Mouse (Mus musculus): ENCODE measurements at regions not wholly inside any gene's neighbourhood (a gene's known extent, or its start where the extent isn't known, plus 50 kb on each side); places are given as distances from the start of the nearest gene placed in this dataset.

DNA sequence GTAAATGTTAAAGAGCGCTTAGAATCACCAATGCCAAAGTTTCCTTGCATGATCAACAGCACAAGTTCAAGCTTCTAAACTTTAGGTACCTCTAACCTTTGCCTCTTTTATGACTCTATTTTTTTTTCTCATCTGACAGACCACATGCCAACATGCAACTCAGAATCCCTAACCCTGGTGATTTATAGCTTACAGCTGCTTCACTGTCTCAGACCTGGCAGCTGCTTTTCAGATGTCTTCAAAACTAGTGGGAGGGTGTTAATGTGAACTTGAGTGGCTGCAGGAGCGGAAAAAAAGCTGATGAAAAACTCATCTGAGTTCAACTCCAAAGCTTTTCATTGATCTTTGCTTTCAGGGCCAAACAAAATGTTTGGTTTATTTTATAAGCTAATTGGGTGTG is 246.8 kb upstream of the Gm49339 start:
- peaks cover 7% of the 10 kb centered on the region; the same call in 1 of the 2 replicates for H3K4me1 ChIP-seq (replicated peaks)
- no peaks in the 10 kb centered on the region for H3K36me3 ChIP-seq
- WGBS, result 78% methylated on average over 2 of the region's 2 CpGs
- no peak for DNase-seq (ENCODE audit: low spot score)
- H3K9me3 ChIP-seq, result no peaks in the 10 kb centered on the region
- H3K4me3 ChIP-seq, result no peak overlapping the region
- no peak overlapping the region for H3K27ac ChIP-seq
- H3K27me3 ChIP-seq (ENCODE audit: insufficient read depth, poor library complexity, severe bottlenecking), result peaks cover 9% of the 10 kb centered on the region; the same call in 1 of the 2 replicates

DNA sequence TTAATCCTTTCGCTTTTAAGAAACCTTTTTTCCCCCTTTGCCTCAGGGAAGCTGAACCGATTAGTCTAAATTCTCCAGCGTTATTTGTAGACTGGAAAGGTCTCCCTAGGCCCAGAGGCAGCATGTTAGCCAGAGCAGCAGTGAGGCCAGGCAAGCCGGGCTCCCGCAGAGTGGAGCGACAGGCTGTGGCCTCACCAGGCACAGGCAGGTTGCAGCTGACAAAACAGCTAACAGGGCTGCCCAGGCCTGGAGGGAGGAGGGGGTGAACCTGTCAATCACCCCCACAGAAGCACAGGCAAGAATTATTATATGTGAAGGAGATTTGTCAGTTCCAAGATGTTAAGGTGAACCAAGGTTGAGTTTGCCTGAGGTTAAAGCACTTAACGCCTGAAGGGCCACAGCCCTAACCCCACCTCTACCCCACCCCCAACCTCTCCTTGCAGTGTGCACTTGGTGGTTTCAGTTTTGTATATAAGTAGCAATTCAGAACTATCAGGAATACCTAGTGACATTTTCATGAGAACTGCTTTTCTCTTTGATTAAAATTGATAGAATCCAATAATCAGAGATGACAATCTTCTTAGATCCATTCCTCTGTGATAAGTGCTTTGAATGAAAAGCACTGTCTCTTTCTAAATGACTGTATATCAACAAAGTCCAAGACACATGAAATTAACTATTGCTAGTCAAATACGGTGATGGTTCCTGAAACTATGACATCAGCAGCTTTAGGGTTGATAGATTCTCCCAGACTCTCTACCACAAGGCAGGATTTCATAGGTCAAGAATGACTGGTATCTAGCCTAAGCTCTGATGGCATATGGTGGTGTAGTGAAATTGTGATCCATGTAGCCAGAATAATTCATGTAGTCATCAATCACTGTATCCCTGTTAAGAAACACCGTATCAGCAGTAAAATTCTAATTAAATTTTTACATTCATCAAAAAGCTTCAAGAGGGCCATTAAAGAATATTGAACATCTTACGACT is 244.5 kb upstream of the Gm49339 start:
- peak; percentile 71 for DNase-seq (ENCODE audit: low spot score)
- Histone ChIP-seq H3K4me3 (no peak overlapping the region), H3K36me3 (no peaks in the 10 kb centered on the region), H3K9me3 (no peaks in the 10 kb centered on the region), H3K4me1 (replicated peaks) (peaks cover 7% of the 10 kb centered on the region; the same call in 1 of the 2 replicates), H3K27me3 (ENCODE audit: insufficient read depth, poor library complexity, severe bottlenecking) (peaks cover 10% of the 10 kb centered on the region; the same call in 1 of the 2 replicates), H3K27ac (0 out of 2 replicates have a peak overlapping the region, but pooled peaks have one; percentile 29)
- WGBS, result 30% methylated on average over 10 of the region's 10 CpGs

DNA sequence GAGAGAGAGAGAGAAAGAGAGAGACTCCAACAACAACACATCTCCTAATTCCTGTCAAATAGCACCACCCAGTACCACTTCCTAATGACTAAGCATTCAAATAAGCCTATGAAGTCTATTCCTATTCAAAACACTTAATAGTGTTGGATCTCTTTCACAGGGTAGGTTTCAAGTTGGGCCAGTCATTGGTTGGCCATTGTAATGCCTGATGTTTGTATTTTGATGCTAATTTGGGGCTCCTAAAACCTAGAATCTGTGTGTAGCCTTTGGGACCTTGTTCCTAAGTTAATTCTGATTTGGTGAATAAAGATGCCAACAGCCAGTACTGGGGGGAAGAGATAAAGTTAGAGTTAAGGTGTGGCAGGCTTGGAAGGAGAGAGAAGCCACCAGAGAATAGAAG is 242.3 kb upstream of the Gm49339 start:
- Histone ChIP-seq H3K27me3 (ENCODE audit: insufficient read depth, poor library complexity, severe bottlenecking) (peaks cover 10% of the 10 kb centered on the region; the same call in 1 of the 2 replicates), H3K9me3 (no peaks in the 10 kb centered on the region), H3K36me3 (no peaks in the 10 kb centered on the region), H3K27ac (no peak overlapping the region), H3K4me1 (replicated peaks) (peaks cover 7% of the 10 kb centered on the region; the same call in 1 of the 2 replicates), H3K4me3 (no peak overlapping the region)
- no peak for DNase-seq (ENCODE audit: low spot score)

DNA sequence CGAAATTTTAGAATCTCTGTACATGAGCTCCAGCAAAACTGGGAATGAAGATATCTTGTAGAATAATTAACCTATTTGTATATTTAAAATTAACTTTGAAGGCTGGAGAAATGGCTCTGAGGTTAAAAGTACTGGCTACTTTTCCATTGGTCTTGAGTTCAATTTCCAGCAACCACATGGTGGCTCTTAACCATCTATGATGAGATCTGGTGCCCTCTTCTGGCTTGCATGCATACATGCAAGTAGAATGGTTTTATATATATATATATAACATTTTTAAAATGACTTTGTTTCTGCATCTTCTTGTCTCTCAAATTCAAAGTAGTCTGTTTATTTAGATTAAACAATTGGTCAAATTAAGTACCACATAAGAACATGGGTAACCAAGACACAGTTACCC is 227.0 kb upstream of the Gm49339 start:
- Histone ChIP-seq H3K9me3 (no peaks in the 10 kb centered on the region), H3K4me3 (no peak overlapping the region), H3K36me3 (no peaks in the 10 kb centered on the region), H3K4me1 (replicated peaks) (peaks cover 11% of the 10 kb centered on the region), H3K27me3 (ENCODE audit: insufficient read depth, poor library complexity, severe bottlenecking) (peaks cover 53% of the 10 kb centered on the region), H3K27ac (no peak overlapping the region)
- WGBS, result 93% methylated on average over 1 of the region's 1 CpGs
- DNase-seq (ENCODE audit: low spot score), result no peak

DNA sequence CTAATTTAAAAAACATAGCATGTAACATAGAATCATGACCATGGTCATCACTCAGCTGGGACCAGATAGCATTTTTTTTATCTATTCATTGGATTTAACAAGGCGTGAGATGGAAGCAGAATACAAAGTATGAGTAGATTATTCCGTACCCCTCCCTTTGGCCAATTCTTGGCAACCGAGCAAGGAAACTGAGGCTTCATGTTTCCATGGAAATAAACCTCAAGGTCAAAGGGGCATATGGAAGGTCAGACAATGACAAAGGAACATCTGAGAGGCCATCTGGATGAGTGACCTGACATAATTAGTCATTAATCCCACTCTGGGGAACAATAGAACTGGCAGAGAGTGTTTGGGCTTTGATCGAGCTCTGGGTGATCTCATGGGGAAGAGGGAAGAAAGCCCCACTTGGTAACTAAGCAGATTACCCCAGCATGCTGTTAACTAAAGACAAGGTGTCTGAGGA is 222.8 kb upstream of the Gm49339 start:
- Histone ChIP-seq H3K27ac (no peak overlapping the region), H3K36me3 (no peaks in the 10 kb centered on the region), H3K4me3 (no peak overlapping the region), H3K4me1 (replicated peaks) (peaks cover 15% of the 10 kb centered on the region), H3K9me3 (no peaks in the 10 kb centered on the region), H3K27me3 (ENCODE audit: insufficient read depth, poor library complexity, severe bottlenecking) (peaks cover 74% of the 10 kb centered on the region)
- 10% methylated on average over 4 of the region's 4 CpGs for WGBS
- peak; percentile 63 for DNase-seq (ENCODE audit: low spot score)

DNA sequence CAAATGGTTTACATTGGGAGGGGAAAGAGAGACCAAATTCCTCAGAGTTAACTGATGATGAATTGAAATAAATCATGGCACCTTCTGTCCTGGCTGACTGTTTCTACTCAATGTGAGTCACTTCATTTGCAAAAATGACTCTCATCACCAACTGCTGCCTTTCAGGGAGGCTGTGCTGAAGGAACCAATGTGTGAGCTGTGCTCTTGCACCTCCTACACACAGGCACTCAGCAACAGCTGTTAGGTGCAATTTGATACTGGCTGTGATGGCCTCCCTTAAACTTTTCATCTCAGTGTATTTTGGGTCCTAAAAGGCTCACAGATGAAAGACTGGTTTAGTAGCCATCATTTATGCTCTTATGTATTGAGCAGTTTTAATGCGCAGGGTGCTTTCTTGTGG is 209.0 kb upstream of the Gm49339 start:
- Histone ChIP-seq H3K4me3 (no peak overlapping the region), H3K36me3 (no peaks in the 10 kb centered on the region), H3K9me3 (no peaks in the 10 kb centered on the region), H3K27me3 (ENCODE audit: insufficient read depth, poor library complexity, severe bottlenecking) (peaks cover 23% of the 10 kb centered on the region), H3K4me1 (replicated peaks) (no peaks in the 10 kb centered on the region; the same call in 1 of the 2 replicates), H3K27ac (no peak overlapping the region)
- 100% methylated on average over 1 of the region's 1 CpGs for WGBS
- DNase-seq (ENCODE audit: low spot score), result no peak

DNA sequence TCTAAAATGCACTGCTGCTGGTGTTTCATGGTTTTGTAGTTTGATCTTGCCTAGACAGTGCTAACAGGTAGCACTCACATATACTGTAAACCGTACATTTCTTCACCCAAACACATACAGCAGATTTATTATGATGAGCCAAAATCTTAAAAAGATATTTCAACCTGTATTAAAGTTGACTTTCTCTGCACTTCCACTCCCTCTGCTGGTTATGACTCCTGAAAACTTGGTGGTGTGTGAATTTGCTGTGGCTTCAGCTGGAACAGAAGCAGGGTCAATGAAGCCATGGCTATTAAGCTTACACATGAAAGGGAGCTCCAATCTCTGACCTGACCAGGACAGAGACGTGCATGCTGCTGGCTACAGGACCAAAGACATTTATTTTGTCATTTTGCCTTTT is 202.2 kb upstream of the Gm49339 start:
- Histone ChIP-seq H3K36me3 (no peaks in the 10 kb centered on the region), H3K4me3 (no peak overlapping the region), H3K9me3 (no peaks in the 10 kb centered on the region), H3K4me1 (replicated peaks) (no peaks in the 10 kb centered on the region), H3K27ac (no peak overlapping the region), H3K27me3 (ENCODE audit: insufficient read depth, poor library complexity, severe bottlenecking) (peaks cover 7% of the 10 kb centered on the region)
- no peak for DNase-seq (ENCODE audit: low spot score)
- WGBS, result 74% methylated on average over 2 of the region's 2 CpGs

DNA sequence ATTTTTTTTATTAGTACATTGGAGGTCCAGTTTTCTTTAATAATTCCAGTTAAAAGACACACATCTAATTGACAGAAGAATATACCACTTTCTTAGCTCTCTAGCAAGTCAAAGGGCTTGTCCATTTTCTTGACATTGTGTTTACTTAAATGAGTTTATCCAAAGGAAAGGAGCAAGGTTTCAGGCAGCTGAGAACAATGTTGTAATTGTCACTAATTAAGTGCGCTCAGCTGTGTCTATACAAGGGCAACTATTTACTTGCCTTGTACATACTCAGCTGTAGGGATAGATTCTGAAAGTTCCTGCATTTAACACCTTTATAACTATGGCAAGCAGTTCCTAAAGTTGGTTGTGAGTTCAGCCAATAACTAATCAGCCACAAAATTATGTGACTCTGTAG is 198.0 kb upstream of the Gm49339 start:
- WGBS, result 79% methylated on average over 1 of the region's 1 CpGs
- Histone ChIP-seq H3K27ac (no peak overlapping the region), H3K27me3 (ENCODE audit: insufficient read depth, poor library complexity, severe bottlenecking) (peaks cover 13% of the 10 kb centered on the region), H3K4me1 (replicated peaks) (0 out of 2 replicates have a peak, but pooled peaks cover 2% of the 10 kb centered on the region), H3K9me3 (no peaks in the 10 kb centered on the region), H3K36me3 (no peaks in the 10 kb centered on the region), H3K4me3 (no peak overlapping the region)
- DNase-seq (ENCODE audit: low spot score), result no peak

DNA sequence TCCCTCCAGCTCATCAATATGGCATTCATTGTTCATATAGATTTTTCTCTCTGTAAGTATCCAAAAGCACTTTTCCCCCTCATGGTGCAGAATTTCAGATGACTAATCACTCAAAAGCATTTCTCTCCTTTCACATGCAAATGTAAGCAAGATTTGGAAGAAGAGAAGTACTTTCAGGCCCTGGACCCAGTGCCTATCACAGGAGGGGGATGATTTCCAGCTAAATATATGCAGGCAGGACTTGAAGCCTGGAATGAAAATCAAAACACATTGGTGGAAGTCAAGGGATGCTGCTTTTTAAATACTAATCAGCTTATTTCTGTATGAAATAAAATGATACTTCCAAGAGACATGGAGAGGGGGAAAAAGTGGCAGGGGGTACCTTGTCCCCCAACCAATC is 195.9 kb upstream of the Gm49339 start:
- Histone ChIP-seq H3K36me3 (no peaks in the 10 kb centered on the region), H3K4me1 (replicated peaks) (0 out of 2 replicates have a peak, but pooled peaks cover 4% of the 10 kb centered on the region), H3K27ac (no peak overlapping the region), H3K27me3 (ENCODE audit: insufficient read depth, poor library complexity, severe bottlenecking) (peaks cover 6% of the 10 kb centered on the region), H3K4me3 (no peak overlapping the region), H3K9me3 (no peaks in the 10 kb centered on the region)
- no peak for DNase-seq (ENCODE audit: low spot score)

DNA sequence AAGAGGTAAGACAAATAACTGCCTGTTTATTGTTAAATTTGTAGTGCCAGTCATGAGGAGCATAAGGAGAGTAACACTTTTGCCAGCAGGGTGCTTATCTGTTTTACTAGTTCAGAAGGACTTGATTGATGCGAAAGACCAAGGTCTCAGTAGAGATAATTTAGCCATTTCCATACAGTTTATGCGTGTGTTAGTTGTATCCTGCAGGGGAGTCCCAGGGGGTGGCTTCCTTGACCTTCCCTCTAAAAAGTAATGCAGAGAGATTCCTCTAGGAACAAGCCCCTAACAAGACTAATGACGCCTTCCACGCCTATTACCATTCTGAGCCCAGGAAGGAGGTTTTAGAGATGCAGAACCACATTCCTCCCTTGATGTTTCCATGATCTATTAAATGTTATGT is 192.6 kb upstream of the Gm49339 start:
- 26% methylated on average over 4 of the region's 4 CpGs for WGBS
- no peak for DNase-seq (ENCODE audit: low spot score)
- Histone ChIP-seq H3K27me3 (ENCODE audit: insufficient read depth, poor library complexity, severe bottlenecking) (peaks cover 13% of the 10 kb centered on the region), H3K9me3 (no peaks in the 10 kb centered on the region), H3K36me3 (no peaks in the 10 kb centered on the region), H3K4me3 (no peak overlapping the region), H3K27ac (no peak overlapping the region), H3K4me1 (replicated peaks) (0 out of 2 replicates have a peak, but pooled peaks cover 4% of the 10 kb centered on the region)

DNA sequence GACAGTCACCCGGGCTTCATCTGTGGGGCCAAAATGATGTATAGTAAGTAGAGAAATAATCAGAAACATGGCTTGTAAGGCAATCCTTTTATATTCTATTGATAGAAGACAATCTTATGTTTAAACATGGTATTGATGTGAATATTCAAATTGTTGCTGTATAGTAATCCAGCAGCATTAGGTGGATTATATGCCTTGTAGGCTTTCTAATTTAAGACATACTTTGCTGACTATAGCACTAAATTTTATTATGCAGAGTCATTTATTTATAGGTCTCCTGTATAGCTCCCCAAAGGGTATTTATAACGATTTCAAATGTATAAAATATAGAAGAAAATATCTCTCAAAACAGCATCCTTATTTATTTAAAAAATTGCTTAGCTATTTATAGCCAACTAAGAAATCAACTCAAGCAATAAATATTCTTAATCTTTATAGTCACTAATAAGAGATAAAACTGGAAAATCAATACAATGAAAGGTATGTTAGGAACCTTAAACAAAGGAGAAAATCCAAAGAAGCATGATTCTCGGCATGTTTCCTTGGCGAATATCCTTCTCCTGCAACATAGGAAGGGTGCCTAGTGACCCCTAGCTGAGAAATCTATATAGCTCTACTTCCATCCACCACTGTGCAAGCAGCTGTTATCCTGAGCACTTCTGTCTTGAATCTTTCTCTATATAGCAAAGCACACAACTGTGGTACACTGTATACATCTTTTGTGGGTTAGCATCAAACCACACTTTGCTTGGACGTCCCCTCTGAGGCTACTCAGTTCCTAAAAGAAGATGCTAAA is 188.8 kb upstream of the Gm49339 start:
- no peak for DNase-seq (ENCODE audit: low spot score)
- H3K4me3 ChIP-seq, result no peak overlapping the region
- H3K36me3 ChIP-seq, result no peaks in the 10 kb centered on the region
- H3K9me3 ChIP-seq, result no peaks in the 10 kb centered on the region
- H3K27ac ChIP-seq, result no peak overlapping the region
- 0 out of 2 replicates have a peak, but pooled peaks cover 4% of the 10 kb centered on the region for H3K4me1 ChIP-seq (replicated peaks)
- 56% methylated on average over 5 of the region's 5 CpGs for WGBS
- peaks cover 7% of the 10 kb centered on the region for H3K27me3 ChIP-seq (ENCODE audit: insufficient read depth, poor library complexity, severe bottlenecking)

DNA sequence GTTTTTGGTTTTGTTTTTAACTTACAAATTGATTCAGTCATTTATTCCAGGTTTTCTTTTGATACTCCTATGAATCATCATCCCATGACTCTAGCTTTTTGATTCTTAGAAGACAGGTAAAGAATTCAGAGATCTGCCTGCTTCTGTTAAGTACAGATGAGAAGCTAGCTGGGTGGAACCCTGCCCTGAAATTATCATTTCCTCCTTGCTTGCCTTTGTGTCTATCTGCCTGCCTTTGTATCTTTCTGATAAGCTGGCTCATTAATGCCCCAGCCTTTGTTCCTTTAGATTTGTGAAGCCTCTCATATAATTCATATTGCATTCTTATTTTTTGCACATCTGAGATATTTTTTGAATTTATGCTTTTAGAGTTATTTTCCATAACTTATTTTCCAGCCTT is 167.6 kb upstream of the Gm49339 start:
- no peaks in the 10 kb centered on the region for H3K27me3 ChIP-seq (ENCODE audit: insufficient read depth, poor library complexity, severe bottlenecking)
- H3K4me3 ChIP-seq, result no peak overlapping the region
- H3K27ac ChIP-seq, result no peak overlapping the region
- H3K36me3 ChIP-seq, result no peaks in the 10 kb centered on the region
- DNase-seq (ENCODE audit: low spot score), result no peak
- H3K4me1 ChIP-seq (replicated peaks), result no peaks in the 10 kb centered on the region
- H3K9me3 ChIP-seq, result no peaks in the 10 kb centered on the region

DNA sequence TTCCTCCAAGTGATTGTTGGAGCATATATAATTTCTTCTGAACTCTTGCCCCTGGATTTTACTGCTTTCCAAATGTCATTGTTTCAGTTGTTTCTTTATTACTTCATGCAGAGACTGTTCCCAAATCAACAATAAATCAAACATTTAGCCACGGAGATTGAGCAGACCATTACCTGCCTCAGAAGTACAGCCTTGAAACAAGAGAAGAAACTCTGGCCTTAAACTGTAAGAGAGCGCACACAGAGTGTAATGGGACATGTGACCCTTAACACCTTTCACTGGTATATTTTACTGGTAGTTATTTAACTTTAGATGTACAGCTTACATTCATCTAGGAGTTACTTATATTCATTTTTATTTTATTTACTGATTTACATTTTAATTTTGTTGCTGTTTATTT is 160.2 kb upstream of the Gm49339 start:
- Histone ChIP-seq H3K27ac (no peak overlapping the region), H3K27me3 (ENCODE audit: insufficient read depth, poor library complexity, severe bottlenecking) (no peaks in the 10 kb centered on the region), H3K9me3 (no peaks in the 10 kb centered on the region), H3K36me3 (no peaks in the 10 kb centered on the region), H3K4me1 (replicated peaks) (no peaks in the 10 kb centered on the region), H3K4me3 (no peak overlapping the region)
- 81% methylated on average over 2 of the region's 2 CpGs for WGBS
- no peak for DNase-seq (ENCODE audit: low spot score)

All from hindbrain, embryonic 10.5 days (tissue).